Mouse (Mus musculus): ENCODE measurements at regions not wholly inside any gene's neighbourhood (a gene's known extent, or its start where the extent isn't known, plus 50 kb on each side); places are given as distances from the start of the nearest gene placed in this dataset.
A peak's percentile ranks its signal among the peaks of the same experiment; 100 is the strongest.

GRCm38 (mm10) chr2:167777331-167778085, 87.9 kb upstream of the Tmem189 start:
- ATAC-seq (ENCODE audit: insufficient number of reproducible peaks, low FRiP score, low TSS enrichment, low read depth): peak; percentile 73
- H3K36me3 ChIP-seq (ENCODE audit: control insufficient read depth, insufficient read depth, low read length): no peaks in the 10 kb centered on the region
- H3K9ac ChIP-seq (ENCODE audit: low read length): peak overlapping the region; percentile 81
- H3K9me3 ChIP-seq (ENCODE audit: control insufficient read depth, low read length): no peaks in the 10 kb centered on the region
- no peaks in the 10 kb centered on the region for H3K27me3 ChIP-seq (ENCODE audit: control insufficient read depth, insufficient read depth, low read length)
- peak overlapping the region; percentile 75 for H3K4me2 ChIP-seq (ENCODE audit: low read depth, severe bottlenecking)
- H3K4me1 ChIP-seq (ENCODE audit: control insufficient read depth, insufficient read depth, low read length): peaks cover 31% of the 10 kb centered on the region
- peak; percentile 84 for DNase-seq (ENCODE audit: low spot score)
- H3K4me3 ChIP-seq (ENCODE audit: low read depth, low read length): peak overlapping the region; percentile 59
- H3K27ac ChIP-seq (replicated peaks; ENCODE audit: low read depth, low read length): peak overlapping the region; percentile 72
- WGBS: under 1% methylated on average over 31 of the region's 33 CpGs

- no peaks in the 10 kb centered on the region for H3K36me3 ChIP-seq (ENCODE audit: control insufficient read depth, insufficient read depth, low read length)
- no peaks in the 10 kb centered on the region for H3K27me3 ChIP-seq (ENCODE audit: control insufficient read depth, insufficient read depth, low read length)
- no peaks in the 10 kb centered on the region for H3K9me3 ChIP-seq (ENCODE audit: control insufficient read depth, low read length)
- 83% methylated on average over 24 of the region's 24 CpGs for WGBS
- ATAC-seq (ENCODE audit: insufficient number of reproducible peaks, low FRiP score, low TSS enrichment, low read depth): no peak
- no peak overlapping the region for H3K27ac ChIP-seq (replicated peaks; ENCODE audit: low read depth, low read length)
- H3K4me3 ChIP-seq (ENCODE audit: low read depth, low read length): no peak overlapping the region
- DNase-seq (ENCODE audit: low spot score): no peak
- H3K9ac ChIP-seq (ENCODE audit: low read length): no peak overlapping the region
- no peak overlapping the region for H3K4me2 ChIP-seq (ENCODE audit: low read depth, severe bottlenecking)
- H3K4me1 ChIP-seq (ENCODE audit: control insufficient read depth, insufficient read depth, low read length): peaks cover 28% of the 10 kb centered on the region
Observed at GRCm38 (mm10) chr2:167776251-167777168, 86.9 kb upstream of the Tmem189 start.

DNA sequence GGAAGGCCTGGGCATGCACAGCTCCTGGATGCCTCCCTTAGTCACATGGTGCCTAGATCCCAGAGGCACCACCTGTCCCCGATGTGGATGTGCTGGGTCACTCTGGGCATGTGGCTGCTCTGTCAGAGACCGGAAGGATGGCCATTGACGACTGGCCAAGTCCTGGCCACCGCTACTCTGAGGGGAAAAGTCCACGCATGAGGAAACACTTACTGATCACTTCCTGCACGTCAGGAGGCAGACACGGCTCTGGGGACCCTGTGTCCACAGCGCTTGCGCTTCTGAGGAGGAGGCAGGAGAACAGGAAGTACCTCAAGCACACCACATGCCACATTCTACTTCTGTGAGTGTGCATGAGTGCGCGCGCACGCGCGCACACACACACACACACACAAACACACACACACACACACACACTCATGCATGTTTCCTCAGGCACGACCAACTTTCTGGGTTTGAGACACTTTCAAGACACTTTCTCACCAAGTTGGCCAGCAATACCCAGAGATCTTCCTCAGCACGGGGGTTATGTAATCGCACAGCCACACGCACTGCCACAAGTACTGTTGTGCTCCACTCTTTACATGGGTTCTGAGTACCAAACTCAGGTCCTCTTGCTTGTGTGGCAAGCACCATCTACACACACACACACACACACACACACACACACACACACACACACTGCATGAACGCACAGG, 85.7 kb upstream of the Tmem189 start:
- Histone ChIP-seq H3K4me3 (ENCODE audit: low read depth, low read length) (no peak overlapping the region), H3K27me3 (ENCODE audit: control insufficient read depth, insufficient read depth, low read length) (no peaks in the 10 kb centered on the region), H3K9ac (ENCODE audit: low read length) (no peak overlapping the region; the same call in 1 of the 2 replicates), H3K4me1 (ENCODE audit: control insufficient read depth, insufficient read depth, low read length) (peaks cover 28% of the 10 kb centered on the region), H3K9me3 (ENCODE audit: control insufficient read depth, low read length) (no peaks in the 10 kb centered on the region), H3K36me3 (ENCODE audit: control insufficient read depth, insufficient read depth, low read length) (no peaks in the 10 kb centered on the region), H3K27ac (replicated peaks; ENCODE audit: low read depth, low read length) (no peak overlapping the region), H3K4me2 (ENCODE audit: low read depth, severe bottlenecking) (no peak overlapping the region)
- DNase-seq (ENCODE audit: low spot score): no peak
- 67% methylated on average over 20 of the region's 20 CpGs for WGBS
- no peak for ATAC-seq (ENCODE audit: insufficient number of reproducible peaks, low FRiP score, low TSS enrichment, low read depth)

GRCm38 (mm10) chr2:167774806-167775179, 85.2 kb upstream of the Tmem189 start:
- no peak overlapping the region for H3K4me2 ChIP-seq (ENCODE audit: low read depth, severe bottlenecking)
- WGBS: 16% methylated on average over 10 of the region's 10 CpGs
- no peak overlapping the region for H3K27ac ChIP-seq (replicated peaks; ENCODE audit: low read depth, low read length)
- no peak for ATAC-seq (ENCODE audit: insufficient number of reproducible peaks, low FRiP score, low TSS enrichment, low read depth)
- H3K9ac ChIP-seq (ENCODE audit: low read length): no peak overlapping the region
- DNase-seq (ENCODE audit: low spot score): no peak
- H3K4me1 ChIP-seq (ENCODE audit: control insufficient read depth, insufficient read depth, low read length): peaks cover 28% of the 10 kb centered on the region
- no peaks in the 10 kb centered on the region for H3K9me3 ChIP-seq (ENCODE audit: control insufficient read depth, low read length)
- H3K27me3 ChIP-seq (ENCODE audit: control insufficient read depth, insufficient read depth, low read length): no peaks in the 10 kb centered on the region
- no peaks in the 10 kb centered on the region for H3K36me3 ChIP-seq (ENCODE audit: control insufficient read depth, insufficient read depth, low read length)
- H3K4me3 ChIP-seq (ENCODE audit: low read depth, low read length): no peak overlapping the region

- Histone ChIP-seq H3K9ac (ENCODE audit: low read length) (no peak overlapping the region), H3K9me3 (ENCODE audit: control insufficient read depth, low read length) (no peaks in the 10 kb centered on the region), H3K4me3 (ENCODE audit: low read depth, low read length) (no peak overlapping the region), H3K27me3 (ENCODE audit: control insufficient read depth, insufficient read depth, low read length) (no peaks in the 10 kb centered on the region), H3K27ac (replicated peaks; ENCODE audit: low read depth, low read length) (no peak overlapping the region), H3K4me1 (ENCODE audit: control insufficient read depth, insufficient read depth, low read length) (peaks cover 28% of the 10 kb centered on the region), H3K4me2 (ENCODE audit: low read depth, severe bottlenecking) (no peak overlapping the region), H3K36me3 (ENCODE audit: control insufficient read depth, insufficient read depth, low read length) (no peaks in the 10 kb centered on the region)
- WGBS: 86% methylated on average over 2 of the region's 2 CpGs
- no peak for ATAC-seq (ENCODE audit: insufficient number of reproducible peaks, low FRiP score, low TSS enrichment, low read depth)
- no peak for DNase-seq (ENCODE audit: low spot score)
Observed at GRCm38 (mm10) chr2:167774166-167774805, 84.7 kb upstream of the Tmem189 start.

DNA sequence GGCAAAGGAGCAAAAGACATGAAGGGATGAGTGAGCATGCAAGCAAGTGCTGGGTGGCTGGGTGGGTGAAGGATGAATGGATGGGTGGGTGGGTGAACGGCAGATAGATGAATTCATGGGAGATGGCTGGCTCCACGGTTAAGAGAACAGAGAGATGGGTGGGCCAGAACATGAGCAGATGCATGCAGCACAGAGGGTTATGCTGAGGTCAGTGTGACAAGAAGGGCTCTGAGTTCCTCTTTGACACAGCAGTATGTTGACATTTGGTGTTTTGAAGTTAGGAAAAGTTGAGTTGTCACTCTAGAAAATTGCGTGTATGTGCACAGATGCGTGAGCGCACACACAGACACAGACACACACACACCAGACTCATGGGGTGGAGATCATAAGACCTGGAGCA, 83.2 kb upstream of the Tmem189 start:
- no peak overlapping the region for H3K4me2 ChIP-seq (ENCODE audit: low read depth, severe bottlenecking)
- no peak overlapping the region for H3K4me3 ChIP-seq (ENCODE audit: low read depth, low read length)
- no peaks in the 10 kb centered on the region for H3K36me3 ChIP-seq (ENCODE audit: control insufficient read depth, insufficient read depth, low read length)
- peaks cover 18% of the 10 kb centered on the region for H3K4me1 ChIP-seq (ENCODE audit: control insufficient read depth, insufficient read depth, low read length)
- H3K27ac ChIP-seq (replicated peaks; ENCODE audit: low read depth, low read length): no peak overlapping the region
- WGBS: 95% methylated on average over 5 of the region's 5 CpGs
- ATAC-seq (ENCODE audit: insufficient number of reproducible peaks, low FRiP score, low TSS enrichment, low read depth): no peak
- H3K27me3 ChIP-seq (ENCODE audit: control insufficient read depth, insufficient read depth, low read length): no peaks in the 10 kb centered on the region
- no peaks in the 10 kb centered on the region for H3K9me3 ChIP-seq (ENCODE audit: control insufficient read depth, low read length)
- H3K9ac ChIP-seq (ENCODE audit: low read length): no peak overlapping the region
- DNase-seq (ENCODE audit: low spot score): no peak

DNA sequence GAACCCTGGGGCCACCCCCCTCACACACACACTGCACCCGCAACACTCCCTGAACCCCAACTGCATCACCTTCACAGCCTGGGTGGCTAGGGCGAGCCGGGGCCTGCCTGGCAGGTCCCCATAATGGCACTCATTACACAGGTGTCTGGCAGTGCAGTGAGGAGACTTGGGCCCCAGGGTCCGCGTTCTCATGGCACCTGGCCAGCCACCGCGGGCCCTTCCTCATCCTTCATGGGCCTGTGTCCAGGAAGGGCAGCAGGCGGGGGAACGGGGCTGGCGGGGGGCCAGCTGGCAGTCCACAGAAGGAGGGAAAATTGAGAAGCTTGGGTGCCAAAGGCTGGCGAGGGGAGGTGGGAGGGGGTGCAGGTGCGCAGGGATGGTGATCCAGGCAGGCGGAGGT, 78.3 kb upstream of the Tmem189 start:
- H3K4me2 ChIP-seq (ENCODE audit: low read depth, severe bottlenecking): no peak overlapping the region
- H3K9ac ChIP-seq (ENCODE audit: low read length): no peak overlapping the region
- no peak overlapping the region for H3K27ac ChIP-seq (replicated peaks; ENCODE audit: low read depth, low read length)
- no peaks in the 10 kb centered on the region for H3K36me3 ChIP-seq (ENCODE audit: control insufficient read depth, insufficient read depth, low read length)
- no peaks in the 10 kb centered on the region for H3K27me3 ChIP-seq (ENCODE audit: control insufficient read depth, insufficient read depth, low read length)
- H3K4me3 ChIP-seq (ENCODE audit: low read depth, low read length): no peak overlapping the region
- WGBS: 82% methylated on average over 13 of the region's 13 CpGs
- H3K4me1 ChIP-seq (ENCODE audit: control insufficient read depth, insufficient read depth, low read length): 0 out of 2 replicates have a peak, but pooled peaks cover 3% of the 10 kb centered on the region
- DNase-seq (ENCODE audit: low spot score) (no peak), ATAC-seq (ENCODE audit: insufficient number of reproducible peaks, low FRiP score, low TSS enrichment, low read depth) (no peak)
- no peaks in the 10 kb centered on the region for H3K9me3 ChIP-seq (ENCODE audit: control insufficient read depth, low read length)

DNA sequence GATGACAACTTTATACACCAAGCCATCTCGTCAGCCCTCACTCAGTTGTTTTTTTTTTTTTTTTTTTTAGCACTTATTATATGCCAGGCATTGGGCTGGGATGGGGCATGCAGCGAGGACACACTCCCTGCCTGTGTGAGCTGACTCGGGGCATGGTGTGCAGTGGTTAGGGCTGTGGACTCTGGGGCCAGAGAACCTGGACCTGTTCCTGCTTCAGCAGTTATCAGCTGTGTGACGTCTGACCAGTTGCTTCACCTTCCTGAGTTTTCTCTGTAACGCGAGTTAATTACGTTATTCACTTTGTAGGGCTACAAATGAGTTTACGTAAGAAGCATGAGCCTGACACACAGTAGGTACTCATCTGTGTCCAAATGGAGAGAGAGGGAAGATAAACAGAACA, 77.7 kb upstream of the Tmem189 start:
- WGBS: 83% methylated on average over 8 of the region's 8 CpGs
- H3K4me1 ChIP-seq (ENCODE audit: control insufficient read depth, insufficient read depth, low read length): 0 out of 2 replicates have a peak, but pooled peaks cover 3% of the 10 kb centered on the region
- no peak for ATAC-seq (ENCODE audit: insufficient number of reproducible peaks, low FRiP score, low TSS enrichment, low read depth)
- no peaks in the 10 kb centered on the region for H3K27me3 ChIP-seq (ENCODE audit: control insufficient read depth, insufficient read depth, low read length)
- H3K4me2 ChIP-seq (ENCODE audit: low read depth, severe bottlenecking): no peak overlapping the region
- no peak for DNase-seq (ENCODE audit: low spot score)
- H3K36me3 ChIP-seq (ENCODE audit: control insufficient read depth, insufficient read depth, low read length): no peaks in the 10 kb centered on the region
- no peak overlapping the region for H3K27ac ChIP-seq (replicated peaks; ENCODE audit: low read depth, low read length)
- no peak overlapping the region for H3K4me3 ChIP-seq (ENCODE audit: low read depth, low read length)
- H3K9me3 ChIP-seq (ENCODE audit: control insufficient read depth, low read length): no peaks in the 10 kb centered on the region
- H3K9ac ChIP-seq (ENCODE audit: low read length): no peak overlapping the region
